In the genomic region with DNA sequence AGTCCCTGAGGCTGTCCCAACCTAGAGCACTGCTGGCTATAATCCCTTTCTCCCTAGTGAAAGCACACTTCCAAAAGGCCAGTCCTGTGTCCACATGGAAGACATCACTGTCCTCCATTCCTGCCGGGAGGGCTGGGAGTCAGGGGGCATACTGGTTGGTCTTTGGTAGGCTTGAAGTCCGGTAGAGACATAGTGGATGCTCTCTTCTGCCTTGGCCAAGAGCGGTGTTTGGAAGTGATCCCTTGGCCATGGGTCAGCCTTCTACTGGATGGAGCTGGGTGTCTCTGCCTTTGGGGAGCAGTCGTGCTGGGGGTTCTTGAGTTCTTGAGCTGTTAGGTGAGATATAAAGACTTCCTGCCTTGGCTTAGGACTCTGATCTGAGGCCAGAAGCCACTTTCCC, we compare ENCODE assay signal across 9 mouse cellular contexts. TPM values are rescaled to one million over a fixed set of nuclear protein-coding genes. Genes with fewer than 3 reads are reported as not detected.
DNase-seq lines count a peak whose midpoint lies in the region; ATAC-seq lines count a peak whose summit lies in the region.
"Had no signal": no experiment of that assay in that cellular context is flagged by ENCODE, and none has a peak within 500 bp of the region (broad histone marks: within the 10 kb centered on the region; RNA-seq: fewer than 3 reads in every experiment).

No protein-coding gene starts in this region.

- H3K36me3 ChIP-seq in lung, embryonic 15.5 days, result no peaks in the 10 kb centered on the region
- no peaks in the 10 kb centered on the region for H3K36me3 ChIP-seq in forebrain, embryonic 13.5 days (ENCODE audit: poor library complexity, severe bottlenecking)
- no peaks in the 10 kb centered on the region for H3K36me3 ChIP-seq in limb, embryonic 11.5 days (ENCODE audit: control insufficient read depth, insufficient read depth, low read length)
- no peaks in the 10 kb centered on the region for H3K36me3 ChIP-seq in stomach, embryonic 16.5 days (ENCODE audit: control insufficient read depth, insufficient read depth, low read length)

- WGBS in lung, embryonic 15.5 days, result 73% methylated on average over 4 of the region's 4 CpGs
- WGBS in forebrain, embryonic 13.5 days, result 69% methylated on average over 4 of the region's 4 CpGs
- WGBS in limb, embryonic 11.5 days, result 55% methylated on average over 4 of the region's 4 CpGs
- WGBS in stomach, embryonic 16.5 days, result 60% methylated on average over 4 of the region's 4 CpGs

- H3K9me3 ChIP-seq in lung, embryonic 15.5 days, result no peaks in the 10 kb centered on the region
- H3K9me3 ChIP-seq in forebrain, embryonic 13.5 days (replicated peaks), result no peaks in the 10 kb centered on the region
- no peaks in the 10 kb centered on the region for H3K9me3 ChIP-seq in limb, embryonic 11.5 days (ENCODE audit: control insufficient read depth, low read length)
- no peaks in the 10 kb centered on the region for H3K9me3 ChIP-seq in stomach, embryonic 16.5 days (replicated peaks; ENCODE audit: control insufficient read depth, low read length)

- H3K27ac ChIP-seq in lung, embryonic 15.5 days, result no peak overlapping the region
- H3K27ac ChIP-seq in forebrain, embryonic 13.5 days, result no peak overlapping the region
- H3K27ac ChIP-seq in limb, embryonic 11.5 days (replicated peaks; ENCODE audit: low read depth, low read length), result no peak overlapping the region
- 0 out of 2 replicates have a peak overlapping the region, but pooled peaks have one; percentile 37 for H3K27ac ChIP-seq in stomach, embryonic 16.5 days (ENCODE audit: low read length)

- H3K4me3 ChIP-seq in lung, embryonic 15.5 days, result peak overlapping the region; percentile 55
- peak overlapping the region; percentile 59 for H3K4me3 ChIP-seq in forebrain, embryonic 13.5 days
- peak overlapping the region; percentile 47; the same call in 1 of the 2 replicates for H3K4me3 ChIP-seq in limb, embryonic 11.5 days (ENCODE audit: low read depth, low read length)
- H3K4me3 ChIP-seq in stomach, embryonic 16.5 days (replicated peaks; ENCODE audit: low read length), result peak overlapping the region; percentile 49

- H3K4me2 ChIP-seq in lung, embryonic 15.5 days, result peak overlapping the region; percentile 88
- peak overlapping the region; percentile 93 for H3K4me2 ChIP-seq in forebrain, embryonic 13.5 days
- peak overlapping the region; percentile 83; the same call in 1 of the 2 replicates for H3K4me2 ChIP-seq in limb, embryonic 11.5 days (ENCODE audit: low read depth, severe bottlenecking)
- H3K4me2 ChIP-seq in stomach, embryonic 16.5 days (ENCODE audit: low read depth, low read length), result peak overlapping the region; percentile 53

- H3K4me1 ChIP-seq in lung, embryonic 15.5 days, result peaks cover 17% of the 10 kb centered on the region; the same call in 1 of the 2 replicates
- peaks cover 43% of the 10 kb centered on the region for H3K4me1 ChIP-seq in forebrain, embryonic 13.5 days
- H3K4me1 ChIP-seq in limb, embryonic 11.5 days (ENCODE audit: control insufficient read depth, insufficient read depth, low read length), result peaks cover 13% of the 10 kb centered on the region
- H3K4me1 ChIP-seq in stomach, embryonic 16.5 days (ENCODE audit: control insufficient read depth, insufficient read depth, low read length), result 0 out of 2 replicates have a peak, but pooled peaks cover 7% of the 10 kb centered on the region

- peaks cover 47% of the 10 kb centered on the region for H3K27me3 ChIP-seq in lung, embryonic 15.5 days
- H3K27me3 ChIP-seq in forebrain, embryonic 13.5 days, result peaks cover 25% of the 10 kb centered on the region; the same call in 1 of the 2 replicates
- H3K27me3 ChIP-seq in limb, embryonic 11.5 days (ENCODE audit: control insufficient read depth, insufficient read depth, low read length), result peaks cover 15% of the 10 kb centered on the region
- H3K27me3 ChIP-seq in stomach, embryonic 16.5 days (ENCODE audit: control insufficient read depth, insufficient read depth, low read length), result peaks cover 26% of the 10 kb centered on the region

- no peak for ATAC-seq in lung, embryonic 15.5 days (ENCODE audit: borderline replicate concordance, extremely low read depth, low FRiP score, low TSS enrichment)
- no peak for ATAC-seq in forebrain, embryonic 13.5 days
- ATAC-seq in limb, embryonic 11.5 days (ENCODE audit: insufficient number of reproducible peaks, low FRiP score, low TSS enrichment, low read depth), result no peak
- no peak for ATAC-seq in stomach, embryonic 16.5 days (ENCODE audit: insufficient read depth, low FRiP score)

- DNase-seq in lung, postnatal 10 days, result no peak
- DNase-seq in limb, embryonic 11.5 days (ENCODE audit: low spot score), result no peak
- no peak for DNase-seq in left cerebral cortex, adult 11 months (ENCODE audit: low spot score)
- DNase-seq in right cerebral cortex, postnatal 4 days, result no peak
- DNase-seq: lung, postnatal 36 days; right cerebral cortex, postnatal 25 days had no signal

- peak overlapping the region; percentile 61; the same call in 1 of the 2 replicates for H3K9ac ChIP-seq in lung, embryonic 15.5 days
- H3K9ac ChIP-seq in forebrain, embryonic 13.5 days, result peak overlapping the region; percentile 90
- H3K9ac ChIP-seq in limb, embryonic 11.5 days (ENCODE audit: low read length), result no peak overlapping the region
- H3K9ac ChIP-seq in stomach, embryonic 16.5 days (ENCODE audit: low read length), result peak overlapping the region; percentile 80

RNA-seq across cellular contexts. Expression of a gene that starts 1.4 kb away (rescaled TPM):
- polyA plus RNA-seq in lung, embryonic 15.5 days (2015; fragmentation: Nextera tagmentation; extraction: Ambion mirVana), result 5.5 and 5.6 TPM in 2 replicates
- polyA plus RNA-seq in forebrain, embryonic 13.5 days (2015; fragmentation: Nextera tagmentation; extraction: Ambion mirVana), result 4.7 and 6.9 TPM in 2 replicates
- 2.0 and 2.9 TPM in 2 replicates for polyA plus RNA-seq in limb, embryonic 11.5 days (2014; fragmentation: Nextera tagmentation; extraction: Ambion mirVana)
- polyA plus RNA-seq in stomach, embryonic 16.5 days (2015; fragmentation: Nextera tagmentation; extraction: Ambion mirVana), result 6.2 and 6.4 TPM in 2 replicates
